Mouse (Mus musculus) embryonic fibroblast, embryonic 13.5 days (primary cell): ENCODE results near the gene Mrc2.

ENCODE experiments used
- CTCF ChIP-seq: IDR thresholded peaks from 2 replicates; pipeline ENCODE4 v1.5.1; 2011; ENCODE audit warnings: mild to moderate bottlenecking, control low read depth, low read length, moderate library complexity, borderline replicate concordance; ENCODE audit not compliant: insufficient read depth
- POLR2A ChIP-seq: IDR thresholded peaks from 2 replicates; pipeline ENCODE4 v1.6.1; 2011; ENCODE audit warnings: low read depth, mild to moderate bottlenecking, control low read depth, low read length, moderate library complexity

GRCm38 (mm10) chr11:105332468-105332867 is 40.0 kb downstream of the Mrc2 start:
- TF ChIP-seq POLR2A (no peak), CTCF (peak; percentile 65; the same call in 1 of the 2 replicates)
